Mouse (Mus musculus) kidney, adult 10 weeks (tissue): ENCODE data around the gene Lrrc9. TPM values are rescaled to one million over a fixed set of nuclear protein-coding genes. Genes with fewer than 3 reads are reported as not detected.

Experiments
- polyA plus RNA-seq: library from polyadenylated mRNA; stranded (reverse); fragments of 350-450 nt; fragmentation: Illumina TruSeq; extraction: RNeasy Lipid Tissue Mini Kit (QIAGEN cat#74804); gene quantifications from one replicate; pipeline ENCODE4 v1.2.3, GENCODE M21; 2014; ENCODE audit warnings: low read depth, low replicate concordance

The Lrrc9 gene
- polyA plus RNA-seq = not detected

GRCm38 (mm10) chr12:72441839-72442576 lies at the start of gene Lrrc9:
Gene Lrrc9 (plus strand): TSS chr12:72441866.

GRCm38 (mm10) chr12:72408954-72409353 lies 32.7 kb upstream of the Lrrc9 start, which contains the start of gene Rtn1:
Gene Rtn1 (minus strand): TSS chr12:72409054.

DNA sequence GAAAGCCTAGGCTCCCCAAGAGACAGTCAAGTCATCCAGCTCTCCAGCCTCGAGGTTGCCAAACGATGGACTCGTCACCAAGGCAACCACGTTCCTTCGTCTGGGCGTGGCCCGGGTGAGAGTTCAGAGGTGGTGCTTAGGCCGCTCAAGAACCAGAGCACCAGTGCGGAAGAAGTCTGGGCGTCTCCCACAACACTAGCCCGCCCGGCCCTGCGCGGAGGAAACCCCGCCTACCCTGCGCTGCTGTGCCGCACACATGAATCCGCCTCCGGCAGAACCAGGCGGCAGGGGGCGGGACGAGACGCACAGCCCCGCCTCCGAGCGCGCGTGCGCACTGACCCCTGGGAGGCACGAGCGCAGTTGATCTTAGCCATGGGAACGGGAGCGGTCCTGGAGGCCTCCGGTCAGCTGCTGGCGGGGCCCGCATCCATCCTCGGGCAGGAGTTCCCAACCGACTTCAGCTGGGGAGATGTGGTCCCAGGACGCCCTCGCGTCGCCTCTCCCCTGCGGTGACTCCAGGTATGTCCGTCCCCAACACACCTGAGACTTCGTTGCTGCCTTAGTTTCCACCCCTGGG lies 94.4 kb downstream of the Lrrc9 start, which contains the start of gene Pcnx4:
TSS of gene Pcnx4 (plus strand) at position 363 of the 577 bp plus-strand sequence.

Other genes starting within 250 kb of the Lrrc9 start
- gene Rtn1, start 32.8 kb upstream of the Lrrc9 start, polyA plus RNA-seq = 2.4 TPM
- 6.2 TPM for gene Pcnx4, start 94.5 kb downstream of the Lrrc9 start, polyA plus RNA-seq
- 0.77 TPM for gene Gm4756, start 207.8 kb downstream of the Lrrc9 start, polyA plus RNA-seq
- gene Dhrs7, start 223.0 kb downstream of the Lrrc9 start, polyA plus RNA-seq = 25.0 TPM